Mouse (Mus musculus) liver, embryonic 14.5 days (tissue): Measurements from ENCODE around the gene Pnliprp2. TPM values are rescaled to one million over a fixed set of nuclear protein-coding genes. Genes with fewer than 3 reads are reported as not detected.

Experiments used
- ATAC-seq: fragments of 200-750 bp; cut with Nextera tagmentation; 2 replicates; pipeline ENCODE4 v1.8.0; 2017; ENCODE audit warnings: moderate number of reproducible peaks, mild to moderate bottlenecking, moderate library complexity; ENCODE audit not compliant: insufficient read depth
- DNase-seq, 3 experiments: peaks; one replicate each; pipeline ENCODE4 v3.0.0-alpha.2; 2012 to 2013; ENCODE audit warnings: low read depth in 3 of 3, low spot score in 3 of 3
- H3K27ac ChIP-seq: fragments of 300-500 bp; sonication (generic); 2 replicates; pipeline ENCODE4 v1.5.1; 2014; ENCODE audit warnings: moderate library complexity, mild to moderate bottlenecking, control low read depth, inconsistent platforms
- H3K27me3 ChIP-seq: fragments of 300-500 bp; sonication (generic); 2 replicates; pipeline ENCODE4 v1.6.1; 2014; ENCODE audit warnings: mild to moderate bottlenecking, low read length, moderate library complexity; ENCODE audit not compliant: control insufficient read depth, insufficient read depth
- H3K36me3 ChIP-seq: fragments of 300-500 bp; sonication (generic); replicated peaks from 2 replicates; pipeline ENCODE4 v1.6.1; 2014; ENCODE audit warnings: low read depth; ENCODE audit not compliant: control insufficient read depth, insufficient read depth
- H3K4me1 ChIP-seq, 2 experiments: fragments of 200-500 bp in 1 of 2; fragments of 300-500 bp in 1 of 2; sonication (generic) in 1 of 2; replicated peaks; 2 replicates each; pipeline ENCODE4 v1.6.1; 2012 to 2014; ENCODE audit warnings: antibody characterized with exemption in 1 of 2, inconsistent platforms in 1 of 2, low read length in 1 of 2; ENCODE audit not compliant: control insufficient read depth in 2 of 2, insufficient read depth in 2 of 2
- H3K4me2 ChIP-seq: fragments of 300-500 bp; sonication (generic); 2 replicates; pipeline ENCODE4 v1.6.1; 2014; ENCODE audit warnings: low read depth, mild to moderate bottlenecking, control low read depth, moderate library complexity
- H3K4me3 ChIP-seq, 2 experiments: fragments of 200-500 bp in 1 of 2; fragments of 300-500 bp in 1 of 2; sonication (generic) in 1 of 2; 2 replicates each; pipeline ENCODE4 v1.5.1; 2012 to 2014; ENCODE audit warnings: low read depth in 2 of 2, low read length in 2 of 2, mild to moderate bottlenecking in 2 of 2, control low read depth in 1 of 2, inconsistent platforms in 1 of 2, moderate library complexity in 1 of 2; ENCODE audit not compliant: insufficient read depth in 1 of 2
- H3K9ac ChIP-seq: fragments of 300-500 bp; sonication (generic); replicated peaks from 2 replicates; pipeline ENCODE4 v1.6.1; 2014; ENCODE audit warnings: mild to moderate bottlenecking, control low read depth, moderate library complexity
- H3K9me3 ChIP-seq: fragments of 300-500 bp; sonication (generic); 2 replicates; pipeline ENCODE4 v1.6.1; 2016; ENCODE audit warnings: low read length, mixed read lengths; ENCODE audit not compliant: control insufficient read depth
- CTCF ChIP-seq: IDR thresholded peaks from 2 replicates; pipeline ENCODE4 v1.5.1; 2016; ENCODE audit warnings: antibody characterized with exemption, low read depth, control low read depth
- EP300 ChIP-seq: IDR thresholded peaks from 2 replicates; pipeline ENCODE4 v1.6.1; 2016; ENCODE audit warnings: antibody characterized with exemption, low read depth
- WGBS: fragments of 180-500 bp; shearing (Covaris S2); extraction: QIAGEN DNeasy Blood & Tissue Kit; methylation state at CpG from one replicate; pipeline ENCODE4 v1.1.7; 2014; ENCODE audit not compliant: insufficient replicate concordance; 5-methylcytosine and 5-hydroxymethylcytosine counted together
- polyA plus RNA-seq, 2 experiments: library from polyadenylated mRNA; depleted of rRNA in 1 of 2; stranded (reverse) in 1 of 2; unstranded in 1 of 2; fragments of >200 nt; fragmentation: Nextera tagmentation in 1 of 2; extraction: Ambion mirVana in 1 of 2; gene quantifications; 2 replicates each; pipeline versions ENCODE4 v1.2.1 to v1.2.3; 2012 to 2014

Pnliprp2 gene
- polyA plus RNA-seq, 2 experiments, result 2.0 to 4.4 TPM

DNA sequence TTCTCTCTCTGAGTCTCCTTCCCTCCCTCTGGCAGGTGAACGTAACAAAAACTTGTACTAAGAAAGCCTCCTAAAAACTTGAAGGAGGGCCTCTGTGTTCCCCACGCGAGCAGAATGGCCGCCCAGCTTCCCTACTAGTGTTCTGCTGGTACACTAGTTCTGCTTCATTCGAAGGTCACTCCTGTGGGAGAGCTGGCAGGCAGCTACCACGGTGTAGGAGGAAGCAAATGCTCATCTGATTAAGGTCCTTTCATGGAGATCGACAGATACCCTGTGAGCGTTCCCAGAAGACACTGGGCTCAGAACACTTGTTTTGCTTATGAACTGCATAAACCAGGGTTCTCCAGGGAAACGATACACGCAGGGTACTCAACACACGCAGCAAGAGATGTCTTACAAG, 57.9 kb downstream of the Pnliprp2 start:
- ATAC-seq (no peak), DNase-seq (no peak)
- H3K4me1 ChIP-seq, result no peaks in the 10 kb centered on the region
- no peak overlapping the region for H3K27ac ChIP-seq
- 54% methylated on average over 11 of the region's 11 CpGs for WGBS
- H3K27me3 ChIP-seq, result no peaks in the 10 kb centered on the region
- H3K9ac ChIP-seq, result no peak overlapping the region
- no peak overlapping the region for H3K4me3 ChIP-seq
- no peak overlapping the region for H3K4me2 ChIP-seq
- no peak for TF ChIP-seq EP300
- H3K9me3 ChIP-seq, result no peaks in the 10 kb centered on the region
- H3K36me3 ChIP-seq, result no peaks in the 10 kb centered on the region

DNA sequence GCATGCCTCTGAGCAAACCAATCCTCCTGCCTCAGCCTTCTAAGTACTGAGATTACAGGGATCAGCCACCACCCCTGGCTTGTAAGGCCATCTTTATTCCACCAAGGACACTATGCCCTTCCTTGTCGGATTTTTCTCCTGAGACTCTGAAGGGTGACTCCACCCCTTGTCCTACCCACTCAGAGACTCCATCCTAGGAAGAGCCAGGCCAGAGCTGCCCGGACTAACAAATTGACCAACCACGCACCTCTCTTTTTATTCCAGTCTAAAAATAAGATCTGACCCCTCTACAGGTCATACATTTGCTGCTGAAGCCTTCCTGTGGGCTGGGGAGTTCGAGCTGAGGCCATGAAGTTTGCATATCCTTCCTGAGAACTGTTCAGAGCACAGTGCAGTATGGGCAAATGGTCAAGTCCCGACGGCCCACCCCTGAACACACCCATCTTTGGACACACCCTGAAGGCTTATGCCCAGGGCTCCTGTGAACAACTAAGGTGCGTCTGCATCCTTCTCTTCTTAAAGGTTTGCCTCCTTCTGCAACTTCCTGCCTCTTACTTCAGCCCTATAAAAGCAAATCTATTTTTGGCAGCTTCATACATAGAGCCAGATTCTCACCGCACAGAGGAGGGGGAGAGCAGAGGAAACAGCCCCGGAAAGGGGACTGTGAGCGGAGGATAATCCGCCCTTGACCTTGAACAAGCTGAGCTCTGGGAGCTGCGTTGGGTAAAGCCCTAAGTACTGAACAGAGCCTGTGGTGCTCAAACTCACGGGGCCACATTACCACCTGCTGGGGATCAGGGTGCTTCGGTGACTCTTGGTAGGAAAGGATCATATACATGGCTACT, 59.3 kb downstream of the Pnliprp2 start:
- Histone ChIP-seq H3K27ac (no peak overlapping the region), H3K36me3 (no peaks in the 10 kb centered on the region), H3K4me2 (no peak overlapping the region), H3K4me3 (no peak overlapping the region), H3K9ac (no peak overlapping the region), H3K27me3 (no peaks in the 10 kb centered on the region), H3K9me3 (no peaks in the 10 kb centered on the region), H3K4me1 (no peaks in the 10 kb centered on the region)
- ATAC-seq (no peak), DNase-seq (no peak)
- 44% methylated on average over 14 of the region's 14 CpGs for WGBS
- TF ChIP-seq CTCF, result no peak
- no peak for TF ChIP-seq EP300

DNA sequence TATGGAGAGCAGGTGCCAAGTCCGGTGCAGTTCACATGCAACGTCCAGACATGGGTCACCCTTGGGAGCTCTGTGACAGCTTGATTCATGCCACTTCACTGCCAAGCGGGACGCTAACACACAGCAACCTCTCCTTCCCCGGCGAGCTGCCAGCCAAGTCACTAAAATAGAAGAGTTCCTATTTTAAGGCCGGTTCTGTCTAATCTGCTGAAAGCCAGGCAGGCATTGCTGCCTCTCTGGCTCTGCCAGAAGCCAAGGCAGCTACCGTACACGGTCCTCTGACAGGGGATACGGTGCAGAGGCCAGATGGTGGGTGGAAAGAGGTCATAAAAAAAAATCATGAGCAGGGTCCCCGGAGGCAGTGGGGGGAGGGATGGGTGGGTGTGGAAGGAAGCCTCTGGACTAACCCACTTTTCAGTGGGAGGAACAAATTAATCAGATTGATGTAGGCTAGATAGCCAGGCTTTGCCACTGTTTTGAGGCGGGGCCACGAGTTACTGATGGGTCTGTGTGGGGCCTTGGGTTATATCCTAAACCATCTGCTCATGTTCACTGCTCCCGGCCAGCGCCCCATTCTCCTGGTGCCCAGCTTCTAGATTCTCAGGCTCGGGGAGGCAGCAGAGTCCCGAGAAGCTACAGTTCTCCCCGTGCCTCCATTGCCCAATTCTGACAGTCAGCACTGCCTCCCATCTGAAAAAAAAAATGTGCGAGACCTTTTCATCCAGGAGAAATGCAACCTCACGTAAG, 63.1 kb downstream of the Pnliprp2 start:
- no peaks in the 10 kb centered on the region for H3K4me1 ChIP-seq
- no peaks in the 10 kb centered on the region for H3K27me3 ChIP-seq
- H3K4me3 ChIP-seq, result no peak overlapping the region
- H3K9ac ChIP-seq, result no peak overlapping the region
- no peaks in the 10 kb centered on the region for H3K9me3 ChIP-seq
- DNase-seq (no peak), ATAC-seq (no peak)
- WGBS, result 66% methylated on average over 20 of the region's 20 CpGs
- no peak overlapping the region for H3K4me2 ChIP-seq
- TF ChIP-seq EP300 (no peak), CTCF (no peak)
- no peak overlapping the region for H3K27ac ChIP-seq
- H3K36me3 ChIP-seq, result no peaks in the 10 kb centered on the region

DNA sequence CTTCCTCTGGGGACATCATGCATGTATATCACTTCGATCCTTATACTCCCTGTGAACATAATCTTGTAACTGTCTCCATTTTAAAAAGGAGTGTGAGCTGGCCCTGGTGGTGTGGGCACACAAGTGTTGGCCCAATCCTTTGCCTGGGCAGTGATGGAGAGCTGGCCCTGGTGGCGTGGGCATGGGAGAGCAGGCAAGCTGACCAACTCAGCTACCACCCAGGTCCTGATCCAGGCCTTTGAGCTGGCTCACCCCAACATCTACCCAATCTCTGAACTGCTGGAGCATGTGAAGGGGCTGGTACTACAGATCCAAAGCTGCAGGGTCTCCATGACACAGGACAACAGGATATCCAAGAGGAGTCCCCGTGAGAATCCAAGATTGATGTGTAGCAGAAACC, 63.8 kb downstream of the Pnliprp2 start:
- H3K4me1 ChIP-seq, result no peaks in the 10 kb centered on the region
- TF ChIP-seq CTCF, result no peak
- TF ChIP-seq EP300, result no peak
- H3K36me3 ChIP-seq, result no peaks in the 10 kb centered on the region
- no peaks in the 10 kb centered on the region for H3K27me3 ChIP-seq
- no peak overlapping the region for H3K4me2 ChIP-seq
- H3K9ac ChIP-seq, result no peak overlapping the region
- DNase-seq, result no peak
- 56% methylated on average over 3 of the region's 3 CpGs for WGBS
- no peaks in the 10 kb centered on the region for H3K9me3 ChIP-seq
- ATAC-seq, result no peak
- no peak overlapping the region for H3K4me3 ChIP-seq
- H3K27ac ChIP-seq, result no peak overlapping the region

DNA sequence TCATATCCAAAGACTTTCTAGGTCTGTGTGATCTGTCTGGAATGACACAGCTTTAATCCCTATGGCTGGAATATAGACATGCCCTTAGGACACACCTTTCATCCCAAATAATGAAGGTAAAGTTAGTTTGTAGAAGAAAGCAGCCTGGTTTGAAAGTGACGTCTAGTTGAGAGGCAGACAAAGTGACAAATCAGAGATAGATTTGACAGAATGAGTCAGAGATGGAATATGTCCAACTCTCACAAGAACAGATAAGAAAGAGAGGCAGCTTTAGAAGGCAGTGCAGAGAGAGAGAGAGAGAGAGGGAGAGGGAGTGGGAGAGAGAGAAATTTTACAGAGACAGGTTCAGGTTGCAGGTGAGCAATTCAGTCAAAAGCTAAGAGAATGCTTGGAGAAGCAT, 64.8 kb downstream of the Pnliprp2 start:
- WGBS, result 44% methylated on average over 1 of the region's 1 CpGs
- Histone ChIP-seq H3K9ac (no peak overlapping the region), H3K4me3 (no peak overlapping the region), H3K36me3 (no peaks in the 10 kb centered on the region), H3K27me3 (no peaks in the 10 kb centered on the region), H3K9me3 (no peaks in the 10 kb centered on the region), H3K4me2 (no peak overlapping the region), H3K27ac (no peak overlapping the region), H3K4me1 (no peaks in the 10 kb centered on the region)
- TF ChIP-seq CTCF, result no peak
- no peak for TF ChIP-seq EP300
- ATAC-seq, result no peak
- DNase-seq, result no peak

Other genes starting within 250 kb of the Pnliprp2 start
- gene Ccdc172, start 247.7 kb upstream of the Pnliprp2 start, polyA plus RNA-seq (2012; rRNA removed), result not detected in 2 replicates
- gene Ccdc172, start 247.7 kb upstream of the Pnliprp2 start, polyA plus RNA-seq (2014; fragmentation: Nextera tagmentation; extraction: Ambion mirVana), result not detected in 2 replicates
- gene Pnlip, start 107.2 kb upstream of the Pnliprp2 start, polyA plus RNA-seq (2012; rRNA removed), result not detected in 2 replicates
- not detected in 2 replicates for gene Pnlip, start 107.2 kb upstream of the Pnliprp2 start, polyA plus RNA-seq (2014; fragmentation: Nextera tagmentation; extraction: Ambion mirVana)
- 23.0 and 29.2 TPM in 2 replicates for gene Pnliprp1, start 30.8 kb upstream of the Pnliprp2 start, polyA plus RNA-seq (2012; rRNA removed)
- gene Pnliprp1, start 30.8 kb upstream of the Pnliprp2 start, polyA plus RNA-seq (2014; fragmentation: Nextera tagmentation; extraction: Ambion mirVana), result 32.2 and 41.4 TPM in 2 replicates
- not detected in 2 replicates for gene 1700019N19Rik, start 34.7 kb downstream of the Pnliprp2 start, polyA plus RNA-seq (2012; rRNA removed)
- not detected in 2 replicates for gene 1700019N19Rik, start 34.7 kb downstream of the Pnliprp2 start, polyA plus RNA-seq (2014; fragmentation: Nextera tagmentation; extraction: Ambion mirVana)
- 0.02 and 0.03 TPM in 2 replicates for gene Eno4, start 183.7 kb downstream of the Pnliprp2 start, polyA plus RNA-seq (2012; rRNA removed)
- not detected in 2 replicates for gene Eno4, start 183.7 kb downstream of the Pnliprp2 start, polyA plus RNA-seq (2014; fragmentation: Nextera tagmentation; extraction: Ambion mirVana)
- gene Hspa12a, start 183.9 kb downstream of the Pnliprp2 start, polyA plus RNA-seq (2012; rRNA removed), result 0.25 and 0.32 TPM in 2 replicates
- 0.19 and 0.37 TPM in 2 replicates for gene Hspa12a, start 183.9 kb downstream of the Pnliprp2 start, polyA plus RNA-seq (2014; fragmentation: Nextera tagmentation; extraction: Ambion mirVana)